Mouse (Mus musculus) heart, embryonic 16.5 days (tissue): ENCODE measurements around the gene Sec24c. TPM values are rescaled to one million over a fixed set of nuclear protein-coding genes. Genes with fewer than 3 reads are reported as not detected.

Experiments
- ATAC-seq: fragments of 200-750 bp; cut with Nextera tagmentation; replicated peaks from 2 replicates; pipeline ENCODE4 v1.8.0; 2017; ENCODE audit warnings: moderate number of reproducible peaks; ENCODE audit not compliant: insufficient read depth, low FRiP score; ENCODE audit errors: extremely low read depth
- H3K27ac ChIP-seq: fragments of 300-500 bp; sonication (generic); 2 replicates; pipeline ENCODE4 v1.5.1; 2014; ENCODE audit warnings: mild to moderate bottlenecking, low read length, control low read depth, moderate library complexity
- H3K27me3 ChIP-seq: fragments of 300-500 bp; sonication (generic); 2 replicates; pipeline ENCODE4 v1.6.1; 2014; ENCODE audit warnings: low read length, mixed read lengths; ENCODE audit not compliant: control insufficient read depth, insufficient read depth
- H3K36me3 ChIP-seq: fragments of 300-500 bp; sonication (generic); 2 replicates; pipeline ENCODE4 v1.6.1; 2014; ENCODE audit not compliant: control insufficient read depth, insufficient read depth
- H3K4me1 ChIP-seq: fragments of 300-500 bp; sonication (generic); 2 replicates; pipeline ENCODE4 v1.6.1; 2014; ENCODE audit warnings: low read length, mixed read lengths; ENCODE audit not compliant: control insufficient read depth, insufficient read depth
- H3K4me2 ChIP-seq: fragments of 300-500 bp; sonication (generic); 2 replicates; pipeline ENCODE4 v1.6.1; 2014; ENCODE audit warnings: low read depth, mild to moderate bottlenecking, control low read depth, low read length
- H3K4me3 ChIP-seq: fragments of 300-500 bp; sonication (generic); 2 replicates; pipeline ENCODE4 v1.5.1; 2014; ENCODE audit warnings: mild to moderate bottlenecking, control low read depth, low read length
- H3K9ac ChIP-seq: fragments of 300-500 bp; sonication (generic); 2 replicates; pipeline ENCODE4 v1.6.1; 2014; ENCODE audit warnings: low read length, control low read depth
- H3K9me3 ChIP-seq: fragments of 300-500 bp; sonication (generic); replicated peaks from 2 replicates; pipeline ENCODE4 v1.6.1; 2016; ENCODE audit warnings: low read length; ENCODE audit not compliant: control insufficient read depth
- WGBS: fragments of 180-500 bp; shearing (Covaris S2); extraction: QIAGEN DNeasy Blood & Tissue Kit; methylation state at CpG from one replicate; pipeline ENCODE4 v1.1.7; 2014; 5-methylcytosine and 5-hydroxymethylcytosine counted together
- polyA plus RNA-seq: library from polyadenylated mRNA; unstranded; fragments of >200 nt; fragmentation: Nextera tagmentation; extraction: Ambion mirVana; gene quantifications from 2 replicates; pipeline ENCODE4 v1.2.1, GENCODE M21; 2015

The Sec24c gene
- polyA plus RNA-seq, 1 experiment from 2014 or later: 73.2 TPM

DNA sequence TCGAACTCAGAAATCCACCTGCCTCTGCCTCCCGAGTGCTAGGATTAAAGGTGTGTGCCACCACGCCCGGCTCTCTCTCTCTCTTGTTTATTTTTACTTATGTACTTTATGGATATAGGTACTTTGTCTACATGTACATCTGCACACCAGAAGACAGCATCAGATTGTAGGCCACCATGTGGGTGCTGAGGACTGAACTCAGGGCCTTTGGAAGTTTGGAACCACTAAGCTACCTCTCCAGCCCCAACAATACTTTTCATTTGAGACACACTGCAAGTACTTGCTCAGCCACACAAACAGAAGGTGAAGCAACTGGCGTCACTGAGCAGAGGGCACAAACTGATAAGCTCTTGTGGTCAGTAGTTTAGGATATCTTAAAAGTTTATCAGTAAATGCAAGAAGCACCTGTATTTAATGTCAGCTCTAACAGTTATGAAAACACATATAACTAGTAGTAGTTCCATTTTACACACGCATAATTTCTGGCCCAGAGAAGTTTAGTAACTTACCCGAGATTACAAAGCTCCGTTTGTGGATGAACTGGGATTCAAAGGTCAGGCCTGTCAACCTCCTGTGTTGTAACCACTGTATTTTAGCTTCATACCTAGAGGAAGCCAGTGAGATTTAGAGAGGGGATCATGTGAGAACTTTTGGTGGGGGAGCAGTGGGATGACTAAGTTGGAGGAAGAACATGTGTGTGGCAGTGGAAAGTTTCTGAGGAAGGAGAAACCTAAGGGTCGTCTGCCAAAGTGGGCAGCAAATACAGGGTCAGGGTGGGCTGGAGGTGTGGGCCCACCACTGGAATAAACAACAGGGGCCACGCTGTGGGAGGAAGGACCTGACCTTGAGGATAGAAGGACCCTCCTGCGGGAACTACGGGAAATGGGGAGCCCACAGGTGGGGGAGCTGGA is 59.2 kb downstream of the Sec24c start:
- Histone ChIP-seq H3K4me1 (peaks cover 25% of the 10 kb centered on the region), H3K27ac (peak overlapping the region; percentile 93), H3K9me3 (no peaks in the 10 kb centered on the region), H3K36me3 (peaks cover 41% of the 10 kb centered on the region), H3K4me2 (peak overlapping the region; percentile 92), H3K9ac (peak overlapping the region; percentile 95), H3K4me3 (peak overlapping the region; percentile 88), H3K27me3 (no peaks in the 10 kb centered on the region)
- WGBS: 42% methylated on average over 12 of the region's 12 CpGs
- no peak; the same call in 1 of the 2 replicates for ATAC-seq

DNA sequence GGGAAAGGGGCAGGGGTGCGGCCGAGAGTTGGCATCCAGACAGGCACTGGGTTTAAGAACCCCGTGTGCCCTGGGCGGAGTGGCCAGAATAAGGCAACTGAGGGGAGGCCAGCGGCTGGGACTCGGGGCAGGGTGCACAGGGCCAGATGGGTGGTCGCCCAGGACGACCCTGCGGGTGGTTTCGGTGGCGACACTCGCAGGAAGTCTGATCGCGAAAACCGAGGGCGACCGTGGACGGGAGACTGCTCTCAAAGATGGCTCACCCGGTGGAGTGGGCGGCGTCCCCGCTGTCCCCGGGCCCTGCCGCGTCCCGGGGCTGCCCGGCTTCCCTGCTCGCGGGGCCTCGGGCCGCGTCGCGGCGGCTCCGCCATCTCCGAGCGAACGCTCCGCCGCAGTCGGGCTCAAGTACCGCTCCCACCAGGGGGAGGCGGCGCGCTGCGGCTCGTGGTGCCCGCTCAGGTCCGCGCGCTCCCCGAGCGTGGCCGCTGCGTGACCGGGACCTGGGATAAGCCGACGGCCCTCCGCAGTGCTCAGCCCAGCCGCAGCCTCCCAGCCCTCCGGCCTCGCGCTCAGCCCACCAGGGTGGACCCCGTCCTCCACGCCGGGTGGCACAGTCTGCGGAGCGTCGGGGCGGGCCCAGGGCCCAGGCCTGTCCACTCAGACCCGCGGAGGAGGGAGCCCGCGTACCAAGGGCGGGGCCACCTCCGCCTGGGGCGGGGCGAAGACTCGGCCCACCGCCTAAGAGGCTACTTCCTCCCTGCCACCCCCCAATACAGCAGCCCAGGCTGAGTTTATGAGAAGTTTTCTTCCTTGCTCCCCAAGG is 60.1 kb downstream of the Sec24c start, which contains the start of gene Ndst2:
Ndst2 (minus strand) TSS at position 611 of the 823 bp plus-strand sequence.
- Histone ChIP-seq H3K9ac (peak within 1 kb of the TSS; percentile 95), H3K36me3 (peaks cover 41% of the 10 kb centered on the region), H3K4me2 (peak within 1 kb of the TSS; percentile 92), H3K27ac (peak within 1 kb of the TSS; percentile 93), H3K9me3 (no peaks in the 10 kb centered on the region), H3K4me3 (peak within 1 kb of the TSS; percentile 88), H3K27me3 (no peaks in the 10 kb centered on the region), H3K4me1 (peaks cover 29% of the 10 kb centered on the region)
- WGBS: under 1% methylated on average over 73 of the region's 81 CpGs
- peak; percentile 97 for ATAC-seq

DNA sequence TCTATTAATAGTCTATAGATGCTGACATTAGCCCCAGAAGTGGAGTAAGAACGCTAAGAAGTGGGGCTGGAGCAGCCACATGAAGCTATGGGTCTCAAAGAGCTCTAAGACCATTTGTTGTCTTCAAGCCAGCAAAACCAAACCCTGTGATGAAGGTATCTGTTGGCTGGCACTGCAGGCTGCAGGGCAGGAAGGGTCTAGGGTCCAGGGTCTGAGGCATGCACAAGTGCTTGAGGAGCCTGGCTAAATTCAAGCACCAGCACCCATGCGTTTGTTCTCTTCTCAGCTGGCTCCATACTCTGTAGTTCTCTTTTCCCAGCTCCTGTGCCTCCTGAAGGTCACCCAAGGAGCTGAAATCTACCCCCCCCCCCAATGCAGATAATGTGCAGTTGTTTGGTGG is 60.9 kb downstream of the Sec24c start:
- ATAC-seq: no peak
- H3K27ac ChIP-seq: peak overlapping the region; percentile 93
- peaks cover 29% of the 10 kb centered on the region for H3K4me1 ChIP-seq
- 28% methylated on average over 2 of the region's 2 CpGs for WGBS
- H3K4me2 ChIP-seq: no peak overlapping the region; the same call in 1 of the 2 replicates
- H3K4me3 ChIP-seq: no peak overlapping the region
- H3K27me3 ChIP-seq: no peaks in the 10 kb centered on the region
- no peaks in the 10 kb centered on the region for H3K9me3 ChIP-seq
- H3K9ac ChIP-seq: peak overlapping the region; percentile 95
- peaks cover 35% of the 10 kb centered on the region for H3K36me3 ChIP-seq

DNA sequence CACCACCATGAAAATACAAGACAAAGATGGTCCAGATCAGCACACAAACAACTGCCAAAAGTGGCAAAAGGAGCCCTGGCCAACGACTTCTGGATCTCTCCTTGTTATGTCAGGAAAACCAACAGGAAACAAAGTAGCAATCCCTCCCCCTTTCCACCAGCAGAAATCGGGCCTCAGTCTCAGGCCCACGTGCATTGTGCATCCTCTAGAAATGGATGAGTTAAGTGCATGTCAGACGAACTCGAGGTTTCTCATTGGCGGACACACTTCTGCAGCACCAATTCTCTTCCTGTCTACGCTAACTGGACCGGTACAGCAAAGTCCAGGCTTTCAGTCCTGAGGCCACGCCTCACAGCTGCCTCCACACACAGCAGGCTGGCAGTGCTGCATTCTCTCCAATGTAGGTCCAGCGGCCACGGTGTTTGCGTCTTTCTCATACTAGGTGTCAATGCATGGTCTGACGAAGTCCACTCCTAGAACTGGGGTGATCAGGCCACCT is 61.8 kb downstream of the Sec24c start:
- no peak overlapping the region for H3K9ac ChIP-seq
- H3K27ac ChIP-seq: peak overlapping the region; percentile 93
- no peaks in the 10 kb centered on the region for H3K27me3 ChIP-seq
- H3K36me3 ChIP-seq: peaks cover 27% of the 10 kb centered on the region; the same call in 1 of the 2 replicates
- no peak for ATAC-seq
- 67% methylated on average over 13 of the region's 13 CpGs for WGBS
- no peak overlapping the region for H3K4me2 ChIP-seq
- no peaks in the 10 kb centered on the region for H3K9me3 ChIP-seq
- no peak overlapping the region for H3K4me3 ChIP-seq
- H3K4me1 ChIP-seq: peaks cover 29% of the 10 kb centered on the region

DNA sequence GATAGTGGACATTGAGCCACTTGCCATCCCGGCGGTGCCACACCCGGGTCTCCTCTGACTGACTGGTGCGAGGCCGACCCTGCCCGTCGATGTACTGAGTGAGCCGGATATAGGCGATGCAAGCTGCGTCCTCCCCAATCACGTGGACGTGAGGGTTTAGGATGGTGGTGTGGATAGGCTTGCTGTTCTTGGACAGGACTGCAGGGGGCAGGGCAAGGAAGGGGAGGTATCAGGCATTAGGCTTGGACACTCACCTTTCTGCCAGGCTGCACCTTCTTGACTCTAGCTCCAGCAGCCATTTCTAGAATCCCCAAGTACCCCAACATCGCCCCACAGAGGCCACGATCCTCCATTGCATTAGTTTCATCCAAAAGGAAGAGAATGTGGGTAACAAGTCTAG is 63.2 kb downstream of the Sec24c start:
- peaks cover 29% of the 10 kb centered on the region for H3K36me3 ChIP-seq
- H3K9me3 ChIP-seq: no peaks in the 10 kb centered on the region
- no peaks in the 10 kb centered on the region for H3K27me3 ChIP-seq
- H3K27ac ChIP-seq: no peak overlapping the region
- H3K4me1 ChIP-seq: peaks cover 27% of the 10 kb centered on the region
- no peak overlapping the region for H3K4me2 ChIP-seq
- H3K4me3 ChIP-seq: no peak overlapping the region
- no peak for ATAC-seq
- WGBS: 25% methylated on average over 14 of the region's 14 CpGs
- no peak overlapping the region for H3K9ac ChIP-seq

DNA sequence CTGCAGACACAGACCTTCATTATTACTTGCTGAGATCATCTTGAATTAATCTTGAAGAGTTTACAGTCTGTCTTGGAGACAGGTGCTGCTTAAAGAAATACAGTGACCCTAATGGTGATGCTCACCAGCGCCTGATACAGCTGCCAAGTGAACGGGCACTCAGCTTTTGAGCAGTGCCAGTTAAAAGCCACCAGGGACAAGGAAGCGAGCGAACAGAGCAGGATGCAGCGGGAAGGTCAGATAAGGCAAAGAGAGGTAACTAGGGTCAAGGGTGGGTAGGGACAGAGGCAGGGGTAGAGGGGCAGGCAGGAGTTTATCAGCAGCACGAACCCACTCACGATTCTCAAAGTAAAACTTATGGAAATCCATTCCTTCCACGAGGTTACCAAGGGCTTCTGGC is 64.4 kb downstream of the Sec24c start:
- no peak overlapping the region for H3K27ac ChIP-seq
- H3K36me3 ChIP-seq: peaks cover 33% of the 10 kb centered on the region
- no peak overlapping the region for H3K4me3 ChIP-seq
- no peaks in the 10 kb centered on the region for H3K9me3 ChIP-seq
- no peak for ATAC-seq
- 55% methylated on average over 8 of the region's 8 CpGs for WGBS
- no peaks in the 10 kb centered on the region for H3K27me3 ChIP-seq
- H3K9ac ChIP-seq: no peak overlapping the region
- peaks cover 21% of the 10 kb centered on the region for H3K4me1 ChIP-seq
- H3K4me2 ChIP-seq: no peak overlapping the region

DNA sequence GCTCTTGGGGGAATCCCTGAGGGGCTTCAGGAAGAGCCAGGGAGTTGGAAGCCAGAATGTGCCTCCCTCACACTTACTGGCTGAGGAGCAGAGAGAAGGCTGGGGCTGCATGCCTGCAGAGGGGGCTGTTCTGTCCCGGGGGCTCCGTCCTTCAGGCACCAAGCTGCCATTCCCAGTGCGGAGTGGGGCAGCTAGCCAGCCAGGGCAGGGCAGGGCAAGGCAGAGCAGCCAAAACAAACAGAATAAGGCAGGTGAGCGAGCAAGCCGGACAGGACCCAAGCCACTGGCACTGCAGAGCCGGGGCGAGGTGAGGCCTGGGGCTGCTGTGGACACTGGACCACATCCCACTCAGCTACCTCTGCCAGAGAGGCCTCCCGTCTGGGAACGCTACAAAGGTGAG is 67.2 kb downstream of the Sec24c start:
- 82% methylated on average over 9 of the region's 9 CpGs for WGBS
- Histone ChIP-seq H3K27ac (no peak overlapping the region), H3K4me1 (peaks cover 8% of the 10 kb centered on the region), H3K9me3 (no peaks in the 10 kb centered on the region), H3K36me3 (peaks cover 44% of the 10 kb centered on the region), H3K9ac (no peak overlapping the region), H3K27me3 (no peaks in the 10 kb centered on the region), H3K4me2 (no peak overlapping the region), H3K4me3 (no peak overlapping the region)
- 0 out of 2 replicates have a peak, but pooled peaks have one; percentile 18 for ATAC-seq

DNA sequence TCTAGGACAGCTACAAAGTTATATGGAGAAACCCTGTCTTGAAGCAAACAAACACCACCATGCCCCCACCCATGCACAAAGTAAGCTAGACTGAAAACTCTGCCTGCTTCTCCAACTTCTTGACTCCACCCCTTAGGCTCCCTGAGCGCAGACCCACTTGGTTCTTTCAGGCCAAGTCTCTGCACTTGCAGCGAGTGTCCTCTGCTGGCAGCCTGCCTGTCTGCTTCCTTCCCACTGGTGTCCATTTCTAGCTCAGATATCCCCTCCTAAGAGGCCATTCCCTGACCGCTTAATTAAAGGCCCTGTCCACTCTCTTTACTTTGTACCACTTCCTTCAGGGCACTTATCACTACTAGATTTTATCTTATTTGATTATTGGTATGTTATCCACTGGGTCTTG is 69.5 kb downstream of the Sec24c start:
- 66% methylated on average over 3 of the region's 3 CpGs for WGBS
- no peak for ATAC-seq
- no peak overlapping the region for H3K4me3 ChIP-seq
- H3K9ac ChIP-seq: no peak overlapping the region
- peaks cover 30% of the 10 kb centered on the region for H3K36me3 ChIP-seq
- H3K9me3 ChIP-seq: no peaks in the 10 kb centered on the region
- no peaks in the 10 kb centered on the region for H3K27me3 ChIP-seq
- peaks cover 12% of the 10 kb centered on the region for H3K4me1 ChIP-seq
- no peak overlapping the region for H3K4me2 ChIP-seq
- H3K27ac ChIP-seq: no peak overlapping the region
